Mouse (Mus musculus): ENCODE data around the gene Clic6.

The Clic6 gene

GRCm38 (mm10) chr16:92535258-92535657 lies 49.7 kb downstream of the Clic6 start:
- DNase-seq: no peak

DNA sequence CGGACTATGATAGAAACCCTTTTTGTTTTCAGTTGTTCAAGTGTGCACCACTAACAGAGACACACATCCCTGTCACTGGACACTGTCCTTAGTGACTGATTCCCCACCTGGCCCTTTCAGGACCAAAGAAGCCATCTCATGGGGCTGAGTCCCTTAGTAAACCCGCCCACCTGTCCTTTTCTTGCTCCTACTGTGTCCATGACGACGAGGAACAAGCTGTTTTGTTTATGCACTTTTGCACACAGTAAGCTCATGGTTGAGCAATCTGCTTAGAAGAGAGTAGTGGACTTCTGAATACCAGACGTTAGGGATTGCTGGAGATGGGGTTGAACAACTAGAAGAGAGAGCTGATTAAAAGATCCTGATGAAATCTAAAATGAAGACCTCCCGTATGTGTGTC lies 52.8 kb downstream of the Clic6 start:
- no peak for DNase-seq

DNA sequence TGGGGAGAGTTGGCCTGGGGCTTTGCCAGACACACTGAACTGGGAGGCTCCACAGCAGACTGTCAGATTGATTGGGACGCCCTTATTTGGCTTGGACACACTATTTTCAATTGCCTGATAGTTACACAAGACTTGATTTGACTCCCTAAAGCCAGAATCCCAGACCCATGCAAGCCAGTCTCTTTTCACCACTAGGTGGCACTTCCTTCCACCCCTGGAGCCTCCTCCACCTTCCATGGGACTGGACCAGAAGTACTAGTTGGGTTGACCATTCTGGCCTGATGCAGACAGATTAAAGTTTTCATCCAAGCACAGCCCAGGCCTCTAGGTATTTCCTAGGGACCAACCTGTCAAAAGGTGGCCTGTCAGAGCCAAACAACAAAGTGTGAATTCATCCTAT lies 58.7 kb downstream of the Clic6 start:
- DNase-seq: no peak

GRCm38 (mm10) chr16:92548651-92549050 lies 63.1 kb downstream of the Clic6 start:
- no peak for DNase-seq

DNA sequence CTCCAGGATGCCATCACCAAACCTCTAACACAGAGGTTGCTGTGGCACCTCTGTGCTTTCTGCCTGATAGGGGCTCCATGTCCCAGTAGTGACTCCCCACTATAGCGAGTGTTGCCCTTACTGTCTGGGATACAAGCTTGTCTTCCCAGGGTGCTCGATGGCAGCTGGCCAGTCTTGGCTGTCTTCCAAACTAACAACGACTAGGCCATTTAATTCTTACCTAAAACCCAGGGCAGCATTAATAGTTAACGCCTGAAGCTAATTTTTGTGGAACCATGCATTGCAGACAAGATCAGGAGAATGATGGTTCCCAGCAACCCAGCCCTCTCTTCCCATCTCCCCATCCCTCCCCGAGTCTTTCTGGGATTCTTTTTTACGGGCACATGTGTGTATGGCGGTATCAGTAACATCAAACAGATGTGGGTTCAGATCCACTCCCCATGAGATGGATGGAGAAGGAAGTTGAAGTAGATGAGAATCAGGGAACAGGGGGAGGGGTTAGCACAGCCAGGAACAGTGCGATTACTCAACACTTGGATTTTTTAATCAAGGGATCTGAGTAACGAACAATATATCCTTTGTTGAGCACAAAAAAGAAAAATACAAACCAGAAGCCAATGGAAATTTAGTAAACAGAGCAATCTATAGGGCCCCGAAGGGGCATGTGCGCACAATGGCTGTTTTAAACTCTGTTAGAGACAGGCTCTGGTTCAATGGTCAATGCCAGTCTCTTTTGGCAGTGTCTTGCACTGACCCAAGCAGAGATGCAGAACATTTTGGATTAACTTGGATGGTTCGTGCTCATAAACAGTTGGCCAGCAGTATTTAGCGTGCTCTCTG lies 66.0 kb downstream of the Clic6 start:
- no peak for DNase-seq

- no peak for DNase-seq
Observed at GRCm38 (mm10) chr16:92552106-92552382, 66.5 kb downstream of the Clic6 start.

GRCm38 (mm10) chr16:92552858-92553257 lies 67.3 kb downstream of the Clic6 start:
- DNase-seq: no peak

DNA sequence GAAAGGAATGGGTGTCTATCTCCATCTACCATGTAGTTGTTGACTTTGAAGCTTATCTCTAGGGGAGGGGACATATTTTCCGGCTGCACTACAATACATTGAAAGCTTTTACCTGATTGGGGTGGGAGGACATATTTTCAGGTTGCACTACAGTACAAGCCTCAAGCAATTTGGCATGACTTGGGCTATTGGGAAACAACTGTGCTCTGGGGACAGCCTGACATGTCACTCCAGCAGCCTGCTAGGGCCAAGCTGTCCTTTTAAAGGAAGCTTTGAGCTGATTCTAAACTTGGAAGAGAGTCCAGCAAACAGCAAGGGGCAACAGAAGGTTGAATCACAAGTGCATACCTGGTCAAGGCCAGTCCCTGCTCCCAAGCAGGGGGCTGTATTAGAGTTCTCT lies 69.5 kb downstream of the Clic6 start:
- no peak for DNase-seq

DNA sequence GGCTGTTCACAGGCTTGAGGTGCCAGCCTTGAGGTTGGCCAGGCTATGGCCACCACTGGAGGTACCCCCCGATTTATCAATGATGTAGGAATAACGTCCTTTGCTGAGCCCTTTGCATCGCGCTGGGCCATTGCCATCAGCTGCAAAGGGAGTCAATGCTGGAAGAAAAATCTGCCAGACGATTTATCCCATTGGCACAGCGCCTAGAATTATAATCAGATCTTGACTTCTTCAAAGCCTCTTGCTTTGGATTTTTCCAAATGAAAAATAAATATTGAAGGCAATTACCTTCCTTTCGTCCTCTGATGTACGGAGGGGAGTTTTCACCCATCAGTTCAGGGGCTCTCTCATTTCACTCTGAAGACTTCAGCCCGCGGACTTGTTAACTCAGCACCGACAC lies 79.8 kb downstream of the Clic6 start:
- DNase-seq: no peak

- peak; percentile 47 to 56 for DNase-seq
Observed at GRCm38 (mm10) chr16:92565708-92566107, 80.2 kb downstream of the Clic6 start.

- DNase-seq: no peak
Observed at GRCm38 (mm10) chr16:92566146-92566545, 80.6 kb downstream of the Clic6 start.

GRCm38 (mm10) chr16:92571246-92571645 lies 85.7 kb downstream of the Clic6 start:
- no peak for DNase-seq

- DNase-seq: no peak
Observed at GRCm38 (mm10) chr16:92573193-92573592, 87.7 kb downstream of the Clic6 start.

GRCm38 (mm10) chr16:92575792-92576191 lies 90.3 kb downstream of the Clic6 start:
- no peak for DNase-seq

- DNase-seq: no peak
Observed at GRCm38 (mm10) chr16:92577381-92577780, 91.8 kb downstream of the Clic6 start.

- no peak for DNase-seq
Observed at GRCm38 (mm10) chr16:92578915-92579653, 93.5 kb downstream of the Clic6 start.

- no peak for DNase-seq
Observed at GRCm38 (mm10) chr16:92580981-92581380, 95.4 kb downstream of the Clic6 start.

DNA sequence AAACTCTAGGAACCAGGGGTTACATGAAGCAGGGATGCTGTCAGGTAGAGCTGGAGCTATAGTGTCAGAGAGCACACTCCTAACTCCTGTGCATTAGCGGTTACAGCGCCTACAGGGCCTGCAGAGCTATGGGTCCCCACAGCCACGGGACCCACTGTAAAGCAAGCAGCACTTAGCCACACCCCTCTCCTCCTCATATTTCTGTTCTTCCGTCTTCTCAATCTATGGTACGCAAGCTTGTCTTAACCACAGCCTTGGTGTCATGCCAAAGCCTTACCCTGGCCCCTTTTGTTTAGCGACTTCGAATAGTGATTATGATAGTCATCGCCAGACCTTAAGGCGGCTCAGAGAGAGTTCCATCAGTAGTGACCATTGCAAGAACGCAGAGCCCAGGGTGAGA lies 96.2 kb downstream of the Clic6 start:
- no peak for DNase-seq

DNA sequence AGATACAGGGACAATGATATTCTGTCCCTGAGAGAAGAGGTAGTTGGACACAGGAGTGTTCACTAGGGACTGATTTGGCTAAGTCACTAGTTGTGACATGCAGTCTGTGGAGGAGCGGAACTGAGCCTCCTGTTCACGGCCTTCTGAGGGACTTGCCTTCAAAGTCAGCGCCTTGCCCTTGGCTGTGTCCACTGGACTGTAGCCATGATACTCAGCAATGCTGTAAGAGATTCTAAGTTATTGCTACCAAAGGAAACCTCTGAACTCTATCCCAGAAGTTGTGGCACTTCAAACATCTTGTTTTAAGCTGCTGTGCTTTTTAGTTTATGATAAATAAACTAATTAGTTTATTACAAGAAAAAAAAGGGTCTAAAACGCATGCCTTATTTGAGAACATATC lies 102.3 kb downstream of the Clic6 start:
- DNase-seq: no peak

Data from thymus, adult 18-20 months (tissue).